ENCODE assay signal across 8 mouse cellular contexts in genomic region chr16:22547741-22548140, GRCm38 (mm10).
DNase-seq lines count a peak whose midpoint lies in the region; ATAC-seq and TF ChIP-seq lines count a peak whose summit lies in the region.

No protein-coding gene starts in this region.

- H3K4me1 ChIP-seq in ES-E14 (ENCODE audit: control insufficient read depth in 2 of 2, insufficient read depth in 2 of 2, low read length in 2 of 2, poor library complexity in 1 of 2): peaks cover 8 to 28% of the 10 kb centered on the region in 2 experiments
- peaks cover 15% of the 10 kb centered on the region for H3K4me1 ChIP-seq in hindbrain, embryonic 14.5 days (replicated peaks; ENCODE audit: control insufficient read depth, insufficient read depth, low read length)

- H3K9ac ChIP-seq in ES-E14 (ENCODE audit: insufficient read depth, low read depth, low read length, poor library complexity, severe bottlenecking): 0 out of 2 replicates have a peak overlapping the region, but pooled peaks have one; percentile 8
- H3K9ac ChIP-seq in hindbrain, embryonic 14.5 days: no peak overlapping the region

- H3K36me3 ChIP-seq in ES-E14 (ENCODE audit: control insufficient read depth, insufficient read depth, low read length, poor library complexity, severe bottlenecking): no peaks in the 10 kb centered on the region
- no peaks in the 10 kb centered on the region for H3K36me3 ChIP-seq in hindbrain, embryonic 14.5 days (replicated peaks; ENCODE audit: control insufficient read depth, insufficient read depth)

- 59% methylated on average over 10 of the region's 10 CpGs for WGBS in hindbrain, embryonic 14.5 days

- H3K9me3 ChIP-seq in ES-E14 (ENCODE audit: control insufficient read depth, insufficient read depth, low read depth, low read length): no peaks in the 10 kb centered on the region
- no peaks in the 10 kb centered on the region for H3K9me3 ChIP-seq in hindbrain, embryonic 14.5 days (ENCODE audit: control insufficient read depth, low read length)

- H3K27ac ChIP-seq in gastrocnemius, adult 2 months: no peak overlapping the region; the same call in 1 of the 2 replicates
- H3K27ac ChIP-seq in ES-E14 (ENCODE audit: insufficient read depth, low read depth, low read length, poor library complexity, severe bottlenecking): no peak overlapping the region
- H3K27ac ChIP-seq in hindbrain, embryonic 14.5 days: no peak overlapping the region

- in situ Hi-C loops in ES-E14 (cut with MboI; ENCODE audit: low sequenced_read_pairs in 2 of 2, unreplicated experiment in 2 of 2): no loop called here

- TF ChIP-seq CTCF in gastrocnemius, adult 2 months (IDR thresholded peaks at IDR 0.05): no peak

- H3K27me3 ChIP-seq in hindbrain, embryonic 14.5 days (ENCODE audit: control insufficient read depth, insufficient read depth, low read length): no peaks in the 10 kb centered on the region

- peak overlapping the region; percentile 68 for H3K4me2 ChIP-seq in hindbrain, embryonic 14.5 days (replicated peaks)

- peak; percentile 42; the same call in 1 of the 2 replicates for ATAC-seq in hindbrain, embryonic 14.5 days (ENCODE audit: low FRiP score)
- peak; percentile 20; the same call in 1 of the 2 replicates for ATAC-seq in megakaryocyte progenitor cell, adult 5-6 weeks (replicated peaks; ENCODE audit: poor library complexity)

- no peak for DNase-seq in gastrocnemius, adult 2 months
- DNase-seq in gastrocnemius, postnatal 25 days: no peak
- no peak for DNase-seq in ES-E14 (ENCODE audit: low read depth, low spot score)
- DNase-seq in hindbrain, embryonic 14.5 days (ENCODE audit: low spot score): no peak
- DNase-seq in urinary bladder, postnatal 4 days (ENCODE audit: low spot score in 2 of 2): no peak
- DNase-seq in natural killer cell, adult 2 months (ENCODE audit: low spot score in 2 of 2): no peak
- DNase-seq in layer of hippocampus, postnatal 10 days (ENCODE audit: low spot score in 2 of 2): no peak

- peak overlapping the region; percentile 69 for H3K4me3 ChIP-seq in gastrocnemius, adult 2 months
- H3K4me3 ChIP-seq in ES-E14 (ENCODE audit: insufficient read depth in 1 of 2, low read depth in 1 of 2, low read length in 2 of 2, poor library complexity in 1 of 2, severe bottlenecking in 1 of 2): 0 out of 4 replicates have a peak overlapping the region, but pooled peaks of 1 of the 2 experiments have one; percentile 18
- 0 out of 2 replicates have a peak overlapping the region, but pooled peaks have one; percentile 33 for H3K4me3 ChIP-seq in hindbrain, embryonic 14.5 days (replicated peaks; ENCODE audit: low read length)

- intact Hi-C loops in gastrocnemius, adult 2 months (cut with DNase I): loop anchor here (2.0 to 10.0 kb wide), 4 partner anchors 105 to 443 kb away; no protein-coding TSS in a partner anchor

TF ChIP-seq in ES-E14, 5 proteins besides CTCF, POLR2A, EP300 and RAD21:
- no peak for TF ChIP-seq MAFK (IDR thresholded peaks at IDR 0.05; ENCODE audit: insufficient read depth, low read depth, low read length)
- TF ChIP-seq CHD2 (IDR thresholded peaks at IDR 0.05; ENCODE audit: low read depth, low read length): no peak
- TF ChIP-seq HCFC1 (IDR thresholded peaks at IDR 0.05; ENCODE audit: borderline replicate concordance, insufficient read depth, low read length): no peak
- no peak for TF ChIP-seq ZC3H11A (IDR thresholded peaks at IDR 0.05; ENCODE audit: borderline replicate concordance, low read depth, low read length)
- no peak for TF ChIP-seq ZNF384 (IDR thresholded peaks at IDR 0.05; ENCODE audit: low read depth, low read length)
